Mouse (Mus musculus): Measurements from ENCODE around the gene Rtn1. TPM values are rescaled to one million over a fixed set of nuclear protein-coding genes. Genes with fewer than 3 reads are reported as not detected.

Gene Rtn1
- total RNA-seq, 2 experiments from 2014 or later = 2.8 to 4.6 TPM

DNA sequence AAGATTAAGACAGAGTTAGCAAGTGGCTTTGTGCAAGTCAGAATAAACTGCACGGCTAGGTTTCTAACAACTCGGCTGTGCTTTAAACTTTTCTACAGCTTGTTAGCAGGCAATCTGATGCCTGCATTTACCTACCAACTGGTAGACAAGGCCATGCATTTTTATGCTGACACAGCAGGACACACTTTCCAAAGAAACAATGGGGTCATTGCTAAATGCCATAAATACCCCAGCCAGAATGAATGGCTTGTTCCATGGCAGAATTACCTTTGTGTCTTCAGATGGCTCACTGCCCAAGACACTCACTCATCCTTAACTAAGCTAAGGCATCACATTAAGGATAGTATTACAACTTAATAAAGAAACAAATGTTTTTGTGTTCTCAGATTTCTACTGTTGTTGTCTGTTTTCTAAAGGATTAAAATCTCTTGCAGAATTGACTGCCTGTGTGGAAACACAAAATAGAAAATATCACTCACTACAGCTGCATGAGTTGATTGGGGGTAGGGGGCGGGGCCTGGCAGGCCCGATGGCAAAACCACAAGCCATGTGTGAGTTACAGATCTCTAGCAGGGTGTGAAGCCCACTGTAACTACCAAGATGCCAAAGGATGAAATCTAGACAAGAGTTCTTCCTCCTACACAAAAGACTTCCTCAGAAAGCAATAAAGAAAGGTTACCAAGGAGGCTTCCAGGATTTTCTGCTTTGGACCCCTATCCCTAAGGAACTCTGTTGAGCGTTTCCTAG is 129.6 kb downstream of the Rtn1 start:
- DNase-seq = no peak

DNA sequence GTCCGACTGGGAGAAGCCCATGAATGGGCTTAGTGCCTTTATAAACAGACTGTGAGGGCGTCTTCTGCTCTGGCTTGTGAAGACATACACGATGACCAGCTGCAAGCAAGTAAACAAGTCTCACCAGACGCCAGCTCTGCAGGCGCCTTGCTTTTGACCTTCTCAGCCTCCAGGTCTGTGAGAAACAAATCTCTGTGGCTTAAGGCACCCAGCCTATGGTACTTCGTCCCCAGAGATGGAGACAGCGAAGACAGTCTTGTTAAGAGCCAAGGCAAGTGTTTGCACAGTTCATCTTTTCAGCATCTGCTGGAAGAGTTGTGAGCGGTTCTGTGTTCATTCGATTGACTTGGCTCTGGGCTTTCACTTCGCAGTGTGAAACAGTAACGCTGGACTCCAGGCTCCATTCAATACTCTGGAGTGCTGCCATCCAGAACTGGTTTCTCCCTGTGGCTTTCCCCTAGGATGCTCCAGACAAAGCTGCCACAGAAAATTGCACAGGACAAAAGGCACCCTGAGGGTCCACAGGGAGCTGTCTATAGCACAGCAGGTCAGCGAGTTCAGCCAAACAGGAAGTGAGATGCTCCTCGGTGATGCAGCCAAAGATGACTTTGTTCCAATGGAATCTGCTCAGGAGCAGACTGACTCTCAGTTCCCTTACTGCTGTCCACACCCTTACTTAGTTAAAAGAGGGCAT is 135.0 kb downstream of the Rtn1 start:
- DNase-seq = peak; percentile 59 to 60

- no peak for DNase-seq
Measured at GRCm38 (mm10) chr12:72267614-72268013, 141.2 kb downstream of the Rtn1 start.

DNA sequence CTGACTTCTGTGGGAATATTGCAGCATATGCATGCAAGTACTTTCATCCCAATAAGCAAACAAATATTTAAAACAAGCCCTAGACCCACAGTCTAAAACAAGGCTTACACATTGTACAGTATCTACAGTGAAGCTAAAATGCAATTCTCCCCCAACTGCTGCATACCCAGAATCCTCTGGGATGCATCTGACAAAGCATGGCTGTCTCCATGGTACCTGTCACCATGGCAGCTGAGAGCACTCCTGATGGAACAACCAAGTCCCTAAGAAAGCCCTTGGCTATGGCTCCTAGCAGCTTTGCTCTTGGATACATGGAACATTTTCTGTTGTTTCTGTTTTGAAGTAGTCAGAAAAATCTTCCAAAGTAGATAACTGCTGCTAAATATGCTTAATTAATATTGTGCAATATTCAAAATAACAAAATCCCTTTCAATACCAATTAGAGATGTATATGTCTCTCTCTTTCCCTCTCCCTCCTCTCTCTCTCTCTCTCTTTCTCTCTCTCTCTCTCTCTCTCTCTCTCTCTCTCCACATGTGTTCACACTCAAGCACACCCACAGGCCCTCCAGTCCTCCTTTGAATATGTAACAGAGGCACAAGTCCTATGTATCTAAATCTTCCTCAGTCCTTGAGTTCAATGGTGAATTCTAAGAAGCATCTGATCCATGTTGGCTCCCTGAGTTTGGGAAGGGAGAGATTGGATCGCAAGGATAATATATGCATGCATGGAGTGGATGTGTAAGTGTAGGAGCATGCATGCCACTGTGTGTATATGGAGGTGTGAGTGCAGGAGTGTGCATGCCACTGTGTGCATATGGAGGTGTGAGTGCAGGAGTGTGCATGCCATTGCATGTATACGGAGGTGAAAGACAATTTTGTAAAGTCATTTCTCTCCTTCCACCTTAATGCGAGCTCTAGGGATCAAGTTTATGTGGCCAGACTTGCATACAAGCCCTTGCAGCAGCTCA is 143.3 kb downstream of the Rtn1 start:
- DNase-seq = no peak

- DNase-seq = no peak
Measured at GRCm38 (mm10) chr12:72263213-72264103, 145.4 kb downstream of the Rtn1 start.

DNA sequence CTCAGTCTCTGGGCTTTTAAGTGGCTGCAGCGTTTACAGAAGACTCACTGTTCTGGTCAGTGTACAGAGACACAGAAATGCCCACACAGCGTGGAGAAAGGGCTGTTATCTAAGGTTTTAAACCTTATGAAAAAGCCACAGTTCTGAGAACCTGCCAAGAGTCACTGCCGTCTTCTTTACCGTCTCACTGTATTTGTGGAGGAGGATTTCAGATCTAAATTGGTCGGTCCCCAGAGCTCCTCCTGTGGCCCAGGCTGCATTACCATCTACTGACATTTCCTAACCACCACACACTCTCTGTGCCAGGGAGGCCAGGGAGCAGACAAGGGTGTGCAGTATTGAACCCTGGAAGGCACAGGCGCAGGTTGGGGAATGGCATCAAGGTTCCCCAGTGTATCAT is 151.9 kb downstream of the Rtn1 start:
- DNase-seq = no peak

- DNase-seq = no peak
Measured at GRCm38 (mm10) chr12:72253040-72253439, 155.8 kb downstream of the Rtn1 start.

GRCm38 (mm10) chr12:72251890-72252445 is 156.9 kb downstream of the Rtn1 start:
- DNase-seq = no peak

DNA sequence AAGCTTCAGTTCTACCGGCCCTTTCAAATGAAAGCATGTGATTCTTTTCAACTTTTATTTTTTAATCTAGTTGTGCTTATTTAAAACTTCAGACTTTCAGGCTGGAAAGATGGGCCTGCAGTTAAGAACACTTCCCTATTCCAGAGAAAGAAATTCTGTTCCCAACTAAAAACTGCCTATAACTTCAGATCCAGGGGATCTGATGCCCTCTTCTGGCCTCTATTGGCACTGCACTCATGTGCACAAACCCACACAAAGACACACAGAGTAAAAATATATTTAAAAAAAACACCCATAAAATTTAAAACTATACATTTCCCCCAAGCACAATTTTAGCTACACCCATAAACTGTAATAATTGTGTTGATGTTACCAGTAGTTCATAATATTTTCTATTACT is 163.9 kb downstream of the Rtn1 start:
- no peak for DNase-seq

DNA sequence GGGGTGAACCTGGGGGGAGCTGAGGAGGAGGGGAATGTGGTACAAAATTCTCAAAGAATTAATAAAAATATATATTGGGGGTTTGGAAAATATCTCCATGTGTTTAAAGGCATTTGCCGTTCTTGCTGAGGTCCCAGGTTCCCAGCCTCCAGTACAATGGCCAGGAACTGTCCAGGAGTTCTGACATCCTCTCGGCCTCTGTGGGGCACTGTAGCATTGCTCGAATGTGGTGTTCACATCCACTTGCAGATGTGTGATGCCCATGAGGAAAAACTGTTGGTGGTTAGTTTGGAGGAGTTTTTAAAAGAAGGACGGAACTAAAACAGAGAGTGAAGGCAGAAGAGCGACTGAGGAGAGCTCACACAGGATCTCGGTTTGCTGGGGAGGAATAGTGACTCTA is 166.0 kb downstream of the Rtn1 start:
- no peak for DNase-seq

DNA sequence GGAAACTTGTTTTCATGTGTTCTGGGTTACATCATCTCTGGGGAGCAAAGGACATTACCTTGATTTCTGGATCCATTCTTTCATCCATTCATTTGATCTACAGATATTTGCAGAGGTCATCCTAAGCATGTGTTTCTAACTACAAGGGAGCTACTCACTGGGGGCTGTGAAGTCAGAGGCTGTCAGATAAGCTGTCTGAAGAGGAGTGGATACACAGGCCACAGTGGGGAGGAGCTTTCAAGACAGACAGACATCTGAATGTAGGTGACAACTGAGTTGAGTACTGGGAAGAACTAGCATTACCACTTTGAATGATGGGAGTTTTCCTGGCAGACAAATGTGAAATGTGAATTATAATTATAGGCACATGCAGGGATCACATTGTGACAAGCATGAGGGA is 168.3 kb downstream of the Rtn1 start:
- no peak for DNase-seq

- DNase-seq = peak; percentile 16 to 17
Measured at GRCm38 (mm10) chr12:72239230-72239894, 169.5 kb downstream of the Rtn1 start.

DNA sequence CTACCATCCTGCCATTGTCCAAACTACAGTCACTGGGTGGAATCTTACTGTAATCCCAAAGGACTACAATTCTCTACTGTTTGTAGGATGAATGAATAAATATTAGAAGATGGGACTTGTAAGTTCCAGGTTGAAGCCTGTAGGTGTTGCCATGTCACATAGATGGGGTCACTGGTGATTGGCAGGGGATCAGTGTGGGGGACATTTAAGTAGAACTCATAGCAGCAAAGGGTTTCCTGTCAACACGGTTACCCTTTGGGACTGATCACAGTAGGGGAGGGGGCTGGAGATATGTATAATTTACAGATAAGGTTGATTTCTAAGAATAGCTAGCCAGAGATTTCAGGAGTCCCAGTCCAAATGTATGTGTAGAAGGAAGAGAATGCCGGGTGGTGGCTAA is 171.6 kb downstream of the Rtn1 start:
- DNase-seq = no peak

DNA sequence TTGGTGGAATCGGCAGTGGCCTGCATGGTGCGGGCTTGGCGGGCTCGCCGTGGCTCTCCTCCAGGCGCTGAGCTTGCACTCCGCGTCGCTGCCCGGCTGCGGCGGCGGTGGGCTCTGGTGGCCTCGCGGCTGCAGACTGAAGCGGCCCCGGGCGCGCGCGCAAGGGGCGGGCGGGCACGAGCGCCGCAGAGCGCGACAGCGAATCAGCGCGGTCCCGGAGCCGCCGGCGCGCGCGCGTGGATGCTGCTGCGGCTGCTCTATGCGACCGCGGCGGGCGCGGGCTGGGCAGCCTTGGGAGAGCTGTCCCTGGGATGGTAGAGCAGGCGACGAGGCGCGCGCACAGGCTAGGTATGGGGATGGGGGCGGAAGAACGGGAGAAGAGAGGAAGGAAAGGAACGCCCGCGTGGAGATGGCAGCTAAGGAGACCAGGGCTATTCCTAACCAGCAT is 172.3 kb downstream of the Rtn1 start:
- peak; percentile 44 to 47 for DNase-seq

GRCm38 (mm10) chr12:72235621-72236351 is 173.1 kb downstream of the Rtn1 start:
- no peak for DNase-seq

DNA sequence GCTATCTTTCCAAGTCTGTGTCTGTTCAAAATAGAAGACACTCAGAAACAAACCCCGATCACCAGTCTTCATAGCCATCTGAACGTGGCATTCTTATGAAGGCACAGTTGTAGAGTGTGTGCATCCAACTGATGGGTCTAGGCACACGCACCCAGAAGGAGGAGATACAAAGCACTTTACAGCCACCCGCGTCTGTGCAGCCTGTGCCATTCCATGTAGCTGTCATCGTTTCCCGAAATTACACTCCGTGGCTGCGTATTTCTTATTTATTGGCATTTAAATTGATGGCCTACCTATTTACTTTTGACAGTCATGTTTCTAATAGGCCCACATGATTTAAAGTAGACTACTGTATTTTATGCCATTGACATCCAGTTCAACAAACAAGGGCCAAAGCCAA is 173.9 kb downstream of the Rtn1 start:
- no peak for DNase-seq

DNA sequence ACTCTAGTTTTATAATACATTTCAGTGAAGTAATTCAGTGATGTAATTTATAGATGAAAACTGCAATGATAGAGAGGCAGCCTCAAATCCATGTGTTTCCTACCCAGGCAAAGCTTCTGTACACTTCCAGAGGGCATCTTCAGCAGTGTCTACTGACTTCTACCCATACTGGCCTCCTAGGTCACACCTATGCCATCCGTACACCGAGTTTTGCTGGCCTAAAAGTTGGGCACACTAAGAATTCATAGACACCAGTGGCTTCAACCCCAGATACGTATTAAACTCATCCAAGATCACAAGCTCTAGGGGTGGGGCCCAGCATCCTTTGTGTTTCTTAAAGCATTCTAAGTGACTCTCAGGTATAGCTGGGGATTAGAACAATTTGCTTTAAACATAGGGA is 174.7 kb downstream of the Rtn1 start:
- no peak for DNase-seq

DNA sequence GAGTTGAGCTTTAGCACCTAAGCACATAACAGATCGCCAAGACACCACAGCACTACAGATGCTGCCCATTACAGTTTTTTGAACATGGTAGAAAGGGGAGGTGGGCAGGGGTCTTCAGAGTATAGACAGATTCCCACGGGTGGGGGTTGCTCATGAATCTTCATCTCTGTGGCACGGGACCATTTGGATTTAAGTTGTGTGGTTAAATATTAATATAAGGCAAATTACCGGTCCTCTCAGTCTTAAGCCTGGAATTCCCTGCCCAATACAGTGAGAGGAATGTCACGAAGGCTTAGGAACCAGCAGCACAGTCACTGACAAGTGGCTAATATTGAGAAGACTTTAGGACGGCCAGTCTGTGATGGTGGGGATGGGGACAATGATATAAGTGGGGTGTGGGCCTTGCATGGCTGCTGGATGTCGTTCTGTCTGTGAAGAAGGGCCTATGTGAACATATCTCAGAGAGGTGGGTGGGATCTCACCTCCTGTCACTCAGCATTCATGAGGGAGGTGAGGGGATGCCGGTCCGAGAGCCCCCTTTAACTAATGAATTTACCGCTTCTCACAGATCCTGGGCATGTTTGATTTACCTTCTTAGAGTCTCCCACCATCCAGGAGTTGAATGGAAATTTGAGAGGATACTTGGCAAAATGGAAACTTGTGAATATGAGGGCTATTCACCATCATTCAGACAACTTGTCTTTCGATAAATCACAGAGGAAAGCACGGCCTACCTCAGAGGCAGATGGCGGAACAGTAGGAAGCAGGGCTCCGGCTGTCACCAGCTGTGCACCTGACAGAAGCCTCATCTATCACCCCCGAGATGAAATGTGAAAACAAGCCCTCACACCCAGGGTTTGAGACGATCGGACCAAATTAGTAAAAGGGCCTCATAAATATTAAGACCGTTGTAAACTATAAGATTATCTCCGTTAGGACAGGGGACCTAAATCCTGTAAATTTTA is 175.7 kb downstream of the Rtn1 start:
- no peak for DNase-seq

- no peak for DNase-seq
Measured at GRCm38 (mm10) chr12:72232176-72232575, 176.7 kb downstream of the Rtn1 start.
